Mouse (Mus musculus) retina, adult 2 months (tissue): ENCODE data around the gene Col13a1.

Experiments
- DNase-seq: peaks from one replicate; pipeline ENCODE4 v3.0.0-alpha.2; 2012; ENCODE audit warnings: low read depth, low spot score

Col13a1 gene

GRCm38 (mm10) chr10:61829046-61829445 lies 149.9 kb downstream of the Col13a1 start:
- no peak for DNase-seq

- DNase-seq = no peak
These were observed 150.7 kb downstream of the Col13a1 start for GRCm38 (mm10) chr10:61827950-61828936.

GRCm38 (mm10) chr10:61826753-61827435 lies 152.0 kb downstream of the Col13a1 start:
- DNase-seq = no peak

GRCm38 (mm10) chr10:61825979-61826752 lies 152.7 kb downstream of the Col13a1 start:
- DNase-seq = no peak

- DNase-seq = no peak
These were observed 153.4 kb downstream of the Col13a1 start for GRCm38 (mm10) chr10:61825536-61825935.

- DNase-seq = no peak
These were observed 155.2 kb downstream of the Col13a1 start for GRCm38 (mm10) chr10:61823731-61824115.

GRCm38 (mm10) chr10:61822968-61823730 lies 155.8 kb downstream of the Col13a1 start:
- no peak for DNase-seq

GRCm38 (mm10) chr10:61820050-61820449 lies 158.9 kb downstream of the Col13a1 start:
- DNase-seq = no peak

- no peak for DNase-seq
These were observed 166.9 kb downstream of the Col13a1 start for GRCm38 (mm10) chr10:61811987-61812386.

- DNase-seq = no peak
These were observed 180.8 kb downstream of the Col13a1 start for GRCm38 (mm10) chr10:61798133-61798576.

- no peak for DNase-seq
These were observed 183.4 kb downstream of the Col13a1 start for GRCm38 (mm10) chr10:61795458-61795857.

- no peak for DNase-seq
These were observed 183.9 kb downstream of the Col13a1 start for GRCm38 (mm10) chr10:61794971-61795370.

- DNase-seq = no peak
These were observed 185.9 kb downstream of the Col13a1 start for GRCm38 (mm10) chr10:61793015-61793414.

- no peak for DNase-seq
These were observed 190.4 kb downstream of the Col13a1 start for GRCm38 (mm10) chr10:61788499-61788898.
